Mouse (Mus musculus): Measurements from ENCODE around the gene Gpr63.
"Not testable (repeated sequence)": the region's sequence is repeated elsewhere in the genome, so short reads cannot be mapped to it uniquely, and the experiment has no call there.

Gene Gpr63

DNA sequence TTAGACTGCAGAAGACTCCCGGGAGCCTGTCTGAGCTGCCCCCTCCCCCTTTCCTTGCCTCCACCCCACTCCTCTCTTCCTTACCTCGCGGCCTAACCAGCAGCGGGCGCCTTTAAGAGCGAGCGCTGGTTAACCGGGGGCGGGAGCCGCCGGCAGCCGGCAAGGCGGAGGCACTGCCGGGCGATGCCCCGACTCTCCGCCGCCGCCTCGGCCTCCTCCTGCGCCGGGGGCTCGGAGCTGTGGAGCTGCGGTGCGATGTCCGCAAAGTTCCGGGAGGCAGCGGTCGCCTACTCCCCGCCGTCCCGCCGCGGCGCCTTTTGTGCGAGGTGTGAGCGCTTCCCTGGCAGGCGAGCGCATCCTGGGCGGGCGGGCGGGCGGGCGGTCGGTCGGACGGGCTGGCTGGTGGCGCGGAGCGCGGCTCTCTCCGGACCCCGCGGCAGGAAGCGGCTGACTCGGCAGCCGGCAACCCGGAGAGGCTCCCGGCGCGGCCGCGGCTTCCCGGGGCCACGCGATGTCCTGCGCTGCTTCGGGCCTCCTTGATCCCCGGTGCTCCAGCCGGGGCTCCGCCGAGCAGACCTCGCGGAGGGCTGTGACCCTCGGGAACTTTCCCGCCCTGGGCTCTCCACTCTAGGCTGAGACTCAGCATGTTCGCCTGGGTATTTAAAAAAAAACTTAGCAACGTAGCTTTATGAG, at the start of gene Gpr63:
Gene Gpr63 (plus strand): TSS at position 109 of the 693 bp plus-strand sequence.
- ChIA-PET CTCF (interaction anchor here in 1 of 4 experiments (1.2 kb wide), 1 partner anchor 69 kb away, joined by 3 read pairs; the partner anchor contains the start of gene Ndufaf4), POLR2A (interaction anchor here in 3 of 4 experiments (0.7 to 1.3 kb wide), 5 partner anchors 9 to 362 kb away, joined by 3 to 4 read pairs (median 3); no protein-coding TSS in a partner anchor)

DNA sequence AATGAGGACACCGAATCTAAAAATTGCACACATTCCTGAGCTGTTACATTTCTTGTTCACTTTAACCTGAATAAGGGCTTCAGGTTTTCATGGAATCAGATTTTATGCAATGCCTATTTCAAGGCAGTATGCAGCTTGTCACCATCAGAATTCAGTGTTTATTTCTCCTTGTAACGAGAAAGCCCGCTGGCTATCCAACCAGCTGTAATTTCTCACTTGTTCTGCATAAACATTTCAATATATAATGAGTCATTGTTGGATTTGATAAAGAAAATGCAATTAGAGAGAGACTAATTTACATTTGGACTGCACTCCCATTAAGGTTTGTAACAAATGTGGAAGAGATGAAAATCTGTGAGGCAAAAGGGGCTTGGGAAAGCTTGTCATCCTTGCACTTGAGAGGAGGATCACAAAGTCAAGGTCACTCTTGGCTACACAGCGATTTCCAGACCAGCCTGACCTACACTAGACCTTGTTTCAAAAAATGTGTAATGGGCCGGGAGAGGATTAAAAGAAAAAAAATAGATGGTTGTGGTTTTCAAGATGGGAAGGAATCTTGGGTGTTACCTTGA, 46.1 kb upstream of the Gpr63 start:
- CTCF ChIA-PET: interaction anchor here in 1 of 4 experiments (0.8 kb wide), 1 partner anchor 90 kb away, joined by 3 read pairs; no protein-coding TSS in a partner anchor
- POLR2A ChIA-PET: no interaction called here

DNA sequence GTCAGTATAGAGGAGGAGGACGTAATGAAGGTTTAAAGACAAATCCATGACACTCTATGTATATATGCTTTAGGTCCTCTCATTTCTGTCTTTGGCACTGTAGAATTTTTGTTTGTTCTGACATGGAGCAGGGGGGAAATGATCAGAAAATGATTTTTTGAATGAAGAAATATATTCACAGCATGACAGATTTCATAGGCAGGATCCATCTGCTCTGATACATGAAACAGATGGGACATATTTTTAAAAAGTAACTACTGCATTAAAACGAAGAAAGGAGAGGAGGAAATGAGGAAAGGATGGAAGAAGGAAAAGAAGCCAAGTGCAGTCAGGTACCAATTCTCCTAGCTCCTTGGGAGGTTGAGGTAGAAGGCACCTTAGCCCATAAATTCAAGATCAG, 41.5 kb upstream of the Gpr63 start:
- CTCF ChIA-PET: no interaction called here

DNA sequence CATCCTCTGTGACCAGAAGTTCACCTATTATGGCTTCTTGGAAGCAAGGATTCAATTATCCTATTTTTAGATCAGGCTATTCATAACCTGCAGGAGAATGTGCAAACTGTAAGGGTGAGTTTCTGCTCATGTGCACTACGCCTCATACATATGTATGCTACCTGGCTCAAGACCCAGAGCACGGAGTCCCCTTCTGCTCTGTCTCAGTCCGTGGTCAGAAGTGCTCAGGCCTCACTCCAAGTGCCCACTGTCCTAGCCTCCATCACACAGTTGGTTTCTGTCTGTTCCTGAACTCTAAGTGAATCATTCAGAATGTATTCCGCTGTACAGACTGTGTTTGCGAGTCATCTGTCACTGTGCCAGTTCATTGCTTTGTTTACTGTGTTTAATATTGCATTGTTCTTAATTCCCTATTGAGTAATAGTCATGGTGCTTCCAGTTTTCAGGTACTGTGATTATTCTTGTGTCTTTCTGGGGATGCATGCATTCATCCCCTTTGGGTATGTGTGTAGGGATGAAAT, 37.9 kb upstream of the Gpr63 start:
- CTCF ChIA-PET: no interaction called here
- POLR2A ChIA-PET: no interaction called here

More for the DNA sequence above, 41.5 kb upstream of the Gpr63 start:
- POLR2A ChIA-PET: no interaction called here

DNA sequence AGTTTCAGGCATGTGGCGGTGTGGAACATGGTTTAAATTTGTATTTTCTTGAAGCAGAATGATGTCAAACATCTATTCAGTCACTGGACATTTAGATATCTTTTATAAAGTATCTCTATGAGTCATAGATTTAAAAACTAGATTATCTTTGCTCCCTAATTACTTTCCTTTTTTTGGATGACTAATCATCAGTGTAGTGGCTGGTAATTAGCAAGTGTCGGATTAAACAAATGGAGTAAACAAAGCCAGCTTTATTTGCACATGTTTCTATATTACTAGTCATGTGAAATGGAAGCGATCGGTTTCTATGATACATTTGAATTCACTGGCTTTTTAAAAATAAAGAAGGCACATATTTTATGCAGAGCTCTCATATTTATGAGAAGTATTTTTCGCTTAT, 37.3 kb upstream of the Gpr63 start:
- ChIA-PET POLR2A (no interaction called here), CTCF (no interaction called here)

DNA sequence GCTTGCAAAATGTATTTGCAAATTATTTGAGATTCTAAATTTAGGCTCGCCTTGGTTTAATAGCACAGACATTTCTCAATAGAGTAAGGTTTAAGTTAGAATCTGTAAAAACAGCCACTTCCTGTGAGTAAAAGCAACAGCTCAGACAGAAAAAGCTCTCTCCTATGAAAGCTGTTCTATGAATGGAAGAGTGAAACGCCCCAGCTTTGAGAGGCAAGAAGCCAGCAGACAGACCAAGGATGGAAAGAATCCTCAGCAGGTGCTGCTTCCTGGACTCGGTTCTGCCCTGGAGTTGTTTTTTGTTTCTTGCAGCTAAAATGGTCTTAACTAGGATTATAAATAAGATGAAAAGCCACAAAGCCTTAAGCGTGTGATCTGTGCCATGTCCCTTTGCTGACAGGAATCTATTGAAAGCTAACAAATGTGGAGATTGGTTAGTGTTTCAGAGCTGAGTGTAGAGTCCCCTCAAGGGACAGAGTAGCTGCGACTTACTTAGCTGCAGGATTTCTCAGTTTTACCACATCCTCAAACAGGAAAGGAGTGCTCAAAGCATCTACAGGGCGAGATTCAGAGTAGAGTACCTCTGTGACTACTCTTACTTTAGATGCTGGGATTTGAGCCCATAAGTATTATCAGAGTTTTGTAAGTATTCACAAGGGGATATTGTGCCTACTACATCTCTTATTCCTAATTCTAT, 23.3 kb upstream of the Gpr63 start:
- ChIA-PET POLR2A (no interaction called here), CTCF (no interaction called here)

DNA sequence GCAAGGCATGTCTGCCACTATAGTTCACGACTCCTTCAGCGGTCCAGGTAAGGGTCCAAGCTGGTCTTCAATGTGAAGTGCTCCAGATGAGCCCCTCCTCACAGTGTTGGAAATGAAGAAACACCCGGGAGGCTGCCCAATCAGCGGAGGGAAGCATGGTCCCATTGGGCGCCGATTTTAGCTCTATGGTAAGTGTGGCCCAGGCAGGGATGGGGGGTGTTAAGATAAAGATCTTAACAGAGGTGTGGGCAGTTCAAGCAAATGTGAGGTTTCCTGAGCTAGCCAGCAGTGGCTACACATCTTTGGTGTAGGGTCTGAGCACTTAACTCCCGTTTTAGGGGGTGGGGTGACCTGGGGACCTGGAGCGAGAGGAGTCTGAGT, 299 bp upstream of the Gpr63 start:
- POLR2A ChIA-PET: interaction anchor here in 3 of 4 experiments (0.7 to 1.3 kb wide), 4 partner anchors 10 to 362 kb away, joined by 3 to 4 read pairs (median 4); no protein-coding TSS in a partner anchor
- CTCF ChIA-PET: interaction anchor here in 1 of 4 experiments (1.2 kb wide), 1 partner anchor 68 kb away, joined by 3 read pairs; the partner anchor contains the start of gene Ndufaf4

DNA sequence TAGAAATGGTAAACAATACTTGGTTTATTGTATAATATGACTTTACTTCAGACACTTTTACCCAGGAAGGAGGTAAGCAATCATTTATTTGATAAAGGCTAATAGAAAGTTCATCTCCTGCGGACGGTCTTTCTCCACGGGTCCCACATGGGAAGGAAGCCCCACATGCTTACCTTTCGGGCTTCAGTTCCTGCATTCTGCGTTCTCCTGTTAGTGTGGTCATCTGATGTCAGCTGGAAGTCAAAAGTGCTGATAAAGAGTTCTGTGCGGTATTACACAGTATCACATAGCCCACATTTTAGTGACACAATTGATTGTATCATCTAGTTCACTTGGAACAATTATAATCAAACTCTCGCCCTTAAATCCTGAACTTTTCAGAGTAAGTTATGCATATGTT, 1.0 kb downstream of the Gpr63 start:
- ChIA-PET CTCF (no interaction called here), POLR2A (interaction anchor here in 1 of 4 experiments (1.3 kb wide), 1 partner anchor 8 kb away, joined by 4 read pairs; no protein-coding TSS in a partner anchor)

DNA sequence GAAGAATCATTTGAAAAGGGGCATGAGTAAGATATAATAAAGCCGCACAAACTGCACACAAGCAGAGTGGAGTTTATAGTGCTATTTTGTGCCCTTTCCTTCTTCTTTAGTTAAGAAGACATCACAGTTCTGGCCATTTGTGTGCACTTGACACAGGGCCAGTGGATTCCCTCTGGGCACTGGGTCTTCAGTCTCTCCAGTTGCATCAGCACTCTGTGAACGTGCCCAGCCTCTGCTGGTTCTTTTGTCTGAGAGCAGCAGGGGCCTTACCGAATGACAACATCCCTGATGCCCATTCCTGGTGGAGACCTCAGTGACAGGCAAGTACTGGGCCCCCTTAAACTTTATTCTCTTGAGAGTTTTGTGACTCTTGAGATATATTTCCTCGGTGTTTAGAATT, 12.4 kb downstream of the Gpr63 start:
- ChIA-PET POLR2A (no interaction called here), CTCF (no interaction called here)

DNA sequence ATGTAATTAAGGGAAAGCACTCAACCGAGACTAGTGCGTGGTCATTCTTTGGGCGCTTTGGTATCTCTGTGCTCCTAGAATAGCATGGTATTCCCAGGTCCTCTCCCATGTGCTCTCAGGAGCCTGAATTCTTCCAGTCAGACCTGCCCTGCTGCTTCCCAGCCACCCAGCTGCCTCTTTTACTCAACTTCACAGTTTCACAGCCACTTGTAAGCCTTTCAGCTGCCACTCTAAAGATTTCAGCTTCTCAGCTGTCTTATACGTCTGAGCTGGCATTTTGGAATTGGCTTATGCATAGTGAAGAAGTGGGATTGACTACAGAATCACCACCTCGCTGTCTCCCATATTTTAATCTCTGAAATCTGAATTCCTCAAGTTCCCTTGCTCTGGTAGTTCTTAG, 19.4 kb downstream of the Gpr63 start:
- ChIA-PET POLR2A (no interaction called here), CTCF (no interaction called here)

DNA sequence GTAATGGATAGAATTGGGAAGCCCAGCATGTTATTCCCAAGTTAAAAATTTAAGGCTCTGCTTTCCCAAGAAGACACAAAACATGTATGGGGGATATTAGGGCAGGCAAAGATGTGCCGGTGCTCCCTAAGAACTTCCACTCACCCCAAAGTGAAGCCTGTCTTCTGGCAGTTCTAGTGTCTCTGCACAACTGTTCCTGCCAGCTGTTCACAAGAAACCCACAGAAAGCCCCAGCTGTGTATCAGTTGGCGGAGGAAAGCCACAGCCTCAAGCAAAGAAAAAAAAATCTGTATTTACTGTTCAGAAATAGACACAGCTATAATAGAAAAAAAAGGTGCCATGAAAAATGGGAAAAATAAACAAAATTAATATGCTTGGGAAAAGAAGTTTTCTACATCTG, 25.3 kb downstream of the Gpr63 start:
- ChIA-PET POLR2A (no interaction called here), CTCF (no interaction called here)

DNA sequence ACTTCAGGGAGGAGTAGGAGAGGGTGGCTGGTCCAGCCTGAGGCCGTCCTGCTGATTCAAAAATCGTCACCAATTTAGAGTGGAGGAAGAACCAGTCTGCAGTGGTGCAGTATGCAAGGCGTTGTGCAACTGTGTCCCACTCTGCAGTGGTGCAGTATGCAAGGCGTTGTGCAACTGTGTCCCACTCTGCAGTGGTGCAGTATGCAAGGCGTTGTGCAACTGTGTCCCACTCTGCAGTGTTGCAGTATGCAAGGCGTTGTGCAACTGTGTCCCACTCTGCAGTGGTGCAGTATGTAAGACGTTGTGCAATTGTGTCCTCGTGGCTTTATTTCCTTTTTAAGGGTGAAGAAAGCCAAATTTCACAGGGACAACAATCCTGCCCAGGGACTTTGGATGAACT, 43.1 kb downstream of the Gpr63 start:
- CTCF ChIA-PET, POLR2A ChIA-PET: not testable (repeated sequence)

DNA sequence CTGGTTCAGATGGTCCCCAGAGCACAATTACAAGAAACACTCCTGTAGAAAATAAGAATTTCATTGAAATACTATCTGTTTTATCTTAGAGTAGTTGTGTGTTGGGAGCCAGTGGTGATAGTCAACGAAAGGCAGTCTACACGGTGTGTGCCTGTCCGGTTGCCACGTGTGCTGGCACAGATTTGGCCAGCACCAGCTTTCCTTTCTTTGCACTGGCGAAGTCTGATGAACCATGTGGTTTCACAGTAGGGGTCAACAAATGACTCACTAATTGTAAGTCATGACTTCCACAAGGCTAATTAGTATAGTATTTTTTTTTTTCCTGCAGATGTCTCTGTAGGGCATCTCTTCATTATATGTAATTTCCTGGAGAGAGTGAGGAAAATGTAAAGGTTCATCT, 45.6 kb downstream of the Gpr63 start:
- POLR2A ChIA-PET: no interaction called here
- CTCF ChIA-PET: no interaction called here

DNA sequence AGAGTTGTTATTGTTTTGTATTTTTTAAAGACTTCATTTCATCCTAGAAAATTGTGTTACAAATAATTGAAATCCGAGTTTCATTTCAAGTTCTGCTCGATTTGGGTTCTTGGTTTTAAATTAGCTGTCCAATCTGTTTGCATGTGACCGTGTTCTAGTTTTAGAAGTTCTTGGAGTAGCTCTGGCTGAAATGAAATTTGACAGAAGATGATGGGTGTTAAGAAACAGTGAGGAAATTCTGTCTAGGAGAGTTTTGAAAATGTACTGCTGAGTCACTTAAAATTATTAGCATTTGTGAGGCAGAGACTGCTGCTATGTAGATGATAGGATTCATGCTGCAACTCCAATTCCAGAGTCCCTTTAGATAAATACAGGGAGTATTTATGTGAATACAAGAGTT, 46.5 kb downstream of the Gpr63 start:
- ChIA-PET POLR2A (no interaction called here), CTCF (no interaction called here)

DNA sequence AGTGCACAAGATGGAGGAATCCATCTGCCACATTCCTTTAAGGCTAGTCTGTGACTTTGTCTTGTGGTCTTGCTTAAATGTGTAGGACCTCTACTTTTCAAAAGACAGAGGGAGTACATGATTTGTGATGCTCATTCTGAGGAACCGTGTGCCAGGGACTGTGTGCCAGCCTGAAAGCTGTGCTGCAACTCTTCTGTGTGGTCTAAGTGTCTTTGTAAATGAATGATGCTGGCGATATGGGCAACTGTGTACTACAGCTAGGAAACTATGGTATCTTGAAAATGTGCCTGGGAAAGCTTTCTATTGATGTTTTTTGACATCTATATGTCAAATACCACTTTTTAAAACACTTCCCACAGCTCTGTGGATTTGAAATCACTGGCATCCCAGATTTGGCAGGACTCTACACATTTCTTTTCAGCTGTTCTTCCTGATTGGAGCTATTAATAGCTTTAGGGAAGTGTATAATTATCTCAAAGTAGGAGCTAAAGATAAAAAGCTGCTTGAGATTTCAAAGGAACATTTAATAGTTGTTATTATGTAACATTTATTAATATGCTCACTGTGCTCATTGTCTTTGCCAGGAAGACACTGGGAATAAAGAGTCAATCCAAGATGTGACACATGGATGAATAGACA, 48.9 kb downstream of the Gpr63 start:
- CTCF ChIA-PET: interaction anchor here in 1 of 4 experiments (0.6 kb wide), 1 partner anchor 15 kb away, joined by 3 read pairs; no protein-coding TSS in a partner anchor
- POLR2A ChIA-PET: no interaction called here

DNA sequence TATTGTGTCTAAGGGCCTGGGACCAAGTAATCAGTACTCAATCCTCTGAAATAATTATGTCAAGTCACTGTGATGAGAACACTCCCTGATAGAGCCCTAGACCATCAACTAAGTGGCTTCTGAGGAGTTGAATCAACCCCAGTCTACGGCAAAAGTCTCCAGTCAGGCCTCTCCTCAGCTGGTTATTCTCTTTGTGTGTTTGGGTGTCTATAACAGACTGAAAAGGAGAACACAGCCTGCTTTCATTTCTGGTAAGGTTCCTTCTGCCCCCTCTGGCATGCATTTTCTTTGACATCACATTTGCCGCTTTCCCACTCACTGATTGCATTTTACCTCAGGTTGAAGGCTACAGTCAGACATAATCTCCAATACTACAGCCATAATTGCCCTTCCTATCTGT, 62.0 kb downstream of the Gpr63 start:
- ChIA-PET CTCF (no interaction called here), POLR2A (no interaction called here)

DNA sequence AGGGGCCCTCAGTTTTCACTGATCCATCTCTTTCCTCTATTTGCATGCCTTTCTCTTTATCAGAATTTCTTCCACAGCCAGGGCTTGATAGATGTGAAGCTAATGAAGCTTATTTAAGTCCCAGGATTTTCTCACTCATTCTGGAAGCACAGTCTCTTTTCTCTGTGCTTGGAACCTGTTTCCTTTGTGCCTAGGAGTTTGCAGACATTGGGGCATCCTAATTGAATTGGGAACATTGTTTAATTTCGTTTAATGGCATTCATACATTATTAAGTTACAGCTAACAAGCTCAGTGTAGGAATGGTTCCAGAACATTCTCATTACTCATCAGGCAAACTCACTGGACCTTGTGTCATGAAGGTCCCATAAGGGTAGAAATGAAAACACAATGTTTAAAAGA, 62.5 kb downstream of the Gpr63 start:
- ChIA-PET POLR2A (no interaction called here), CTCF (no interaction called here)

DNA sequence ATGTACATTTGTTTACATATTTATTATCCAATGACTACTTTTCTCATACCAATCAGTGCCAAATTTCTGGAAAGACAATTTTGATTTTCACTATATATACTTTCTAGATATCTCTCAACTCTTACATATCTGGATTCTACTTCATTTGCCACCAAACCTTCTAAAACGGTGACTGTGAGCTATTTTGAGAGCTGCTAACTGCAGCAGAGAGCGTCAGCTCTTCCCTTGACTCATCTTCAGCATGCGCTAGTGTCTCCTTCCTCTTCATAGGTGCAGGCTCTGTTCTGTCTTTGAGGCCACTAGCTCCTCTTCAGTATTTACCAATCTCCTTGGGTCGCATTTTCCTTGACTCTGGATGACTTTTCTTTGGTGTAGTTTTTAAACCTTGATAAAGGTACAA, 63.7 kb downstream of the Gpr63 start:
- POLR2A ChIA-PET: no interaction called here
- CTCF ChIA-PET: interaction anchor here in 3 of 4 experiments (0.6 to 1.5 kb wide), 3 partner anchors 10 to 434 kb away, joined by 3 to 4 read pairs (median 3); no protein-coding TSS in a partner anchor

DNA sequence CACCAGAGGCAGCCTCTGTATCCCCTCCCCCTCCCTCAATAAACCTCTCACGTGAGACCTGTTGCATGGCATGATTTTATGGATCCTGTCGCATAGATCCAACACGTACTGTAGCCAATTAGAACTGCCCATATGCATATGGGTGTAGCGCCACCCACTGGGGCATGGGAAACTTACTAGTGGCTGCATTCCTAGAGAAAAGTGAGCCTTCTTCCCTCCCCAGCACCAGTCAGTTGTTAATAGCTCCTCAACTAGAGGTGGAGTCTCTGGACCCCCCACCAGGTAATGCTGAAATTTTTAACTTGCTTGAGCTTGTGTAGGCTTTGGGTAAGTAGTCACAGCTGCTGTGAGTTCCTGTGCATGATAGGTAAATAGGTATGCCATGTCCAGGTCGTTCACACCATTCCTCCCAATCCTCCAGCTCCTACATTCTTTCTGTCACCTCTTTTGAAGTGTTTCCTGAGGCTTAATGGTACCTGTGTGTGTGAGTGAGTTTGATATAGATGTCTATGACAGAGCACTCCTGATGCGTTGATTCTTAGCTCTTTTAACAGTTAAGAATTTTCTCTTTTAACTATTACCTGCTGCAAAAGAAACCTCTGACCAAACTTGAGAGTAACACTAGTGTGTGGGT, 69.1 kb downstream of the Gpr63 start:
- POLR2A ChIA-PET: interaction anchor here in 2 of 4 experiments (0.5 to 0.7 kb wide), 2 partner anchors 18 to 389 kb away, joined by 3 to 6 read pairs; no protein-coding TSS in a partner anchor
- CTCF ChIA-PET: interaction anchor here in 1 of 4 experiments (0.7 kb wide), 1 partner anchor 26 kb away, joined by 3 read pairs; no protein-coding TSS in a partner anchor
